Mouse (Mus musculus) thymus, adult 18-20 months (tissue): Measurements from ENCODE around the gene Rrm2.

ENCODE experiments used
- DNase-seq, 2 experiments: peaks; one replicate each; pipeline ENCODE4 v3.0.0; 2022; ENCODE audit warnings: mixed read lengths in 2 of 2

Gene Rrm2

DNA sequence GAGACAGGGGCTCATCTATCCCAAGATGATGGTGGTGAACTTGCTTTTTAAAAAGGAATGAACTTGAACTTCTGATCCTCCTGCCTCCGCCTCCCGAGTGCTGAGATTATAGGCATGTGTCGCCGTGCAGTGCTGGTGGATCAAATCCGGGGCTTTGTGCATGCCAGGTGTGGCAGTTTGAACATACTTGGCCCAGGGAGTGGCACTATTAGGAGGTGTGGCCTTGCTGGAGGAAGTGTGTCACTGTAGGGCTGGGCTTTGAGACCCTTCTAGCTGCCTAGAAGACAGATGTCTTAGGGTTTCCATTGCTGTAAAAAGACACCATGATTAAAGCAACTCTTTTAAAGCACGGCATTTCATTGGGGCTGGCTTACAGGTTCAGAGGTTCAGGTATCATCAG, 42.5 kb downstream of the Rrm2 start:
- no peak for DNase-seq

- no peak for DNase-seq
Observed at GRCm38 (mm10) chr12:24753680-24754079, 45.6 kb downstream of the Rrm2 start.

- DNase-seq: no peak
Observed at GRCm38 (mm10) chr12:24754693-24755092, 46.7 kb downstream of the Rrm2 start.

DNA sequence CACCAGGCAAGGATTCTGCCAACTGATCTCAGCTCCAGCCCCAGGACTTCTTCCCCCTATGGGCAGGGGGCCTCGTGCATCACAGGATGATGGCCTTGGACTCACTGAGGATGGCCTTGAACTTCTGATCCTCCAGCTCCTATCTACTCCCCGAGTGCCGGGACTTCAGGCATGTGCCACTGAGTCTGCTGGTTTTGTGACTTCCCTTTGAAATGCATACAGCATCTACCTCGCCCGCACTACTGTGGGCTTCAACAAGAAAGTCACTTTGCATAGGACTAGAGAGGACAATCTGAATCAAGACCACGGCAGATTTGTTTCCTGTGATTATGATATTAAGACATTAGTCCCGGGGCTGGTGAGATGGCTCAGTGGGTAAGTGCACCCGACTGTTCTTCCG, 47.4 kb downstream of the Rrm2 start:
- no peak for DNase-seq

DNA sequence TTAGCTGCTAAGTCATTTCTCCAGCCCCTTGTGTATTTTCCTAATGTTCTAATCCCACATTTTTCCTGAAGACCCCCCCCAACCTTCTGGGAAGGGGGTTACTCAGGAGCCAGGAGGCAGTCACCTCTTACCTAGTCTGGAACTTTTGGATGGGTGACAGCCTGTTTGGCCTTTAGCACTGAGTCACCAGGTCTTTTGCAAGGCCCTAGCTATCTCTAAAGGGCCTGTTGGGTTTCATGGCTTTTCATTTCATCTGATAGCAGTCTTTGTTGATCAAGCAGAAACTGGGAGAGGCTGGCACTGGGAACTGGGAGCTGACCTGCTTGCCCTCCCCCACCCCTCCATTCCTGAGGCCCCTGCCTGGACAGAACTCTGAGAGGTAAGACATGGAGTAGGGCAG, 49.3 kb downstream of the Rrm2 start:
- DNase-seq: no peak

DNA sequence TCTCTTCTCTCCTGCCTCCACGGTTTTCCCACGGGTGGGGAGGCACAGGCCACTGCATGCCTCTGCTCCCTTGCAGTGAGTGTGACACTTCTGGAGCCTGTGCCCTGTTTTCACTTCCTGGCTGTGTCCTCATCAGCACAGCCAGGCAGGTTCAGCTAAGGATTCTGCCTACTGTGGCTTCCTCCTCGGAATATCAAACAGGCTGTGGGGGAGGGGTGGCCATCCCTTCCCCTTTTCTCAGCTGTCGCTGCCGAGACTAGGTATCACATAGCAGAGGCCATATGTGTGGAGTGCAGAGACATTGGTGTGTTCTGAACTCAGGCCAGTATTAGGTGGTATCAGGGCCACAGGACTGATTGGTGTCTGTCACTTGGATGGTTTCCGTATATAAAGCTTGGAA, 50.3 kb downstream of the Rrm2 start:
- no peak for DNase-seq

DNA sequence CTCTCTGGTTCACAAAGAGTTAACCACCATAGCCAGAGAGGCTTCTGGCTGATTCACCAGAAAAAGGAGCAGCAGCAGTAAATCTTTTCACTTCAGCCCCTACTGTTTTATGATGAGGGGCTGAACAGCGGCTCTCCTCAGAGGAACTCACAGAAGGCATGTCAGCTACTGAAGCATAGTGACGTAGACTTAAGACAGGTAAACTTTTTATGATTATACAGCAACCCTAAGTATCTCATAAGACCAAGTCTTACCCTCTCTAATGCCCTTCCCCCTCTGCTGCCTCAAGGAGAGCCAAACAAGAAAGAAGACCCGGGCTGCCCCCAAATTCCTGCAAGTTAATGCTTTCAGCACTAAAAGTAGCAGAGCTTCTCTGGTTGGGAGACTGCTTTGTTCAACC, 54.2 kb downstream of the Rrm2 start:
- DNase-seq: no peak
